Mouse (Mus musculus): Measurements from ENCODE around the gene Fbxo5. TPM values are rescaled to one million over a fixed set of nuclear protein-coding genes. Genes with fewer than 3 reads are reported as not detected.

The Fbxo5 gene
- polyA plus RNA-seq, 1 experiment from 2014 or later, result 6.2 TPM

- H3K9me3 ChIP-seq (ENCODE audit: control insufficient read depth, low read length), result no peaks in the 10 kb centered on the region
- 0 out of 2 replicates have a peak, but pooled peaks cover 8% of the 10 kb centered on the region for H3K36me3 ChIP-seq (ENCODE audit: control insufficient read depth, insufficient read depth, low read length)
- 0 out of 2 replicates have a peak overlapping the region, but pooled peaks have one; percentile 16 for H3K9ac ChIP-seq (replicated peaks; ENCODE audit: low read depth, low read length)
- ATAC-seq (ENCODE audit: low read depth), result no peak
- H3K4me1 ChIP-seq (ENCODE audit: control insufficient read depth, insufficient read depth, low read length), result peaks cover 15% of the 10 kb centered on the region
- WGBS, result 43% methylated on average over 6 of the region's 6 CpGs
- peak overlapping the region; percentile 20; the same call in 1 of the 2 replicates for H3K4me2 ChIP-seq (ENCODE audit: low read depth, low read length)
- H3K27ac ChIP-seq (ENCODE audit: low read depth, low read length), result no peak overlapping the region
- no peak overlapping the region for H3K4me3 ChIP-seq (ENCODE audit: low read depth, low read length)
- H3K27me3 ChIP-seq (ENCODE audit: control insufficient read depth, insufficient read depth, low read length), result no peaks in the 10 kb centered on the region
These were observed 2.5 kb downstream of the Fbxo5 start for GRCm38 (mm10) chr10:5802866-5803265.

GRCm38 (mm10) chr10:5800490-5800889 lies 4.9 kb downstream of the Fbxo5 start:
- H3K36me3 ChIP-seq (ENCODE audit: control insufficient read depth, insufficient read depth, low read length), result 0 out of 2 replicates have a peak, but pooled peaks cover 8% of the 10 kb centered on the region
- no peak overlapping the region for H3K4me2 ChIP-seq (ENCODE audit: low read depth, low read length)
- H3K4me3 ChIP-seq (ENCODE audit: low read depth, low read length), result no peak overlapping the region
- H3K9me3 ChIP-seq (ENCODE audit: control insufficient read depth, low read length), result no peaks in the 10 kb centered on the region
- H3K9ac ChIP-seq (replicated peaks; ENCODE audit: low read depth, low read length), result no peak overlapping the region
- H3K27ac ChIP-seq (ENCODE audit: low read depth, low read length), result no peak overlapping the region
- WGBS, result 89% methylated on average over 1 of the region's 1 CpGs
- H3K4me1 ChIP-seq (ENCODE audit: control insufficient read depth, insufficient read depth, low read length), result peaks cover 15% of the 10 kb centered on the region
- no peak for ATAC-seq (ENCODE audit: low read depth)
- H3K27me3 ChIP-seq (ENCODE audit: control insufficient read depth, insufficient read depth, low read length), result no peaks in the 10 kb centered on the region

- Histone ChIP-seq H3K36me3 (ENCODE audit: control insufficient read depth, insufficient read depth, low read length) (0 out of 2 replicates have a peak, but pooled peaks cover 8% of the 10 kb centered on the region), H3K4me2 (ENCODE audit: low read depth, low read length) (no peak overlapping the region), H3K27ac (ENCODE audit: low read depth, low read length) (no peak overlapping the region), H3K9me3 (ENCODE audit: control insufficient read depth, low read length) (no peaks in the 10 kb centered on the region), H3K4me1 (ENCODE audit: control insufficient read depth, insufficient read depth, low read length) (no peaks in the 10 kb centered on the region), H3K27me3 (ENCODE audit: control insufficient read depth, insufficient read depth, low read length) (no peaks in the 10 kb centered on the region), H3K4me3 (ENCODE audit: low read depth, low read length) (no peak overlapping the region), H3K9ac (replicated peaks; ENCODE audit: low read depth, low read length) (no peak overlapping the region)
- 82% methylated on average over 4 of the region's 4 CpGs for WGBS
- ATAC-seq (ENCODE audit: low read depth), result no peak
These were observed 7.3 kb downstream of the Fbxo5 start for GRCm38 (mm10) chr10:5798069-5798468.

GRCm38 (mm10) chr10:5790657-5791056 lies 14.7 kb downstream of the Fbxo5 start:
- no peak overlapping the region for H3K4me2 ChIP-seq (ENCODE audit: low read depth, low read length)
- no peak overlapping the region for H3K9ac ChIP-seq (replicated peaks; ENCODE audit: low read depth, low read length)
- no peaks in the 10 kb centered on the region for H3K27me3 ChIP-seq (ENCODE audit: control insufficient read depth, insufficient read depth, low read length)
- no peaks in the 10 kb centered on the region for H3K9me3 ChIP-seq (ENCODE audit: control insufficient read depth, low read length)
- WGBS, result 24% methylated on average over 12 of the region's 12 CpGs
- no peak overlapping the region for H3K4me3 ChIP-seq (ENCODE audit: low read depth, low read length)
- ATAC-seq (ENCODE audit: low read depth), result no peak
- H3K36me3 ChIP-seq (ENCODE audit: control insufficient read depth, insufficient read depth, low read length), result no peaks in the 10 kb centered on the region
- no peaks in the 10 kb centered on the region for H3K4me1 ChIP-seq (ENCODE audit: control insufficient read depth, insufficient read depth, low read length)
- H3K27ac ChIP-seq (ENCODE audit: low read depth, low read length), result no peak overlapping the region

DNA sequence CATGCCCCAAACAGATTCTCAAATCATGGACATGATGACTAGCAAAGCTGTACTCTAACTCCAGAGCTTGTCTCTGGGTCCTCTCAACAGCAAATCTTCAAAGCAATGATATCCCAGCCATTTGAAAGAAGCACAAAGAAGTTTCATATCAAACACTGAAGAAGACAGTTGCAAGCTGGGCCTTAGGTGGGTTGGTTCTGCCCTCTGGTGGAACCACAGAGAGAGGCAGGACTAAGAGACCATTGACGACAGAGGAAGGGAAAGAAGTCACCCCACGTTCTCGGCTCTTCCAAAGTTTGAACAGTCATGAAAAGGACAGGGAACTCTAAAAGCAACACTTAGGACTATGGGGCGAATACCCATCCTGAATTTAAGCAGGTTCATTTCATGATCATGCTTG lies 18.5 kb downstream of the Fbxo5 start:
- no peak overlapping the region for H3K9ac ChIP-seq (replicated peaks; ENCODE audit: low read depth, low read length)
- WGBS, result 26% methylated on average over 4 of the region's 4 CpGs

More for the DNA sequence above, 18.5 kb downstream of the Fbxo5 start:
- Histone ChIP-seq H3K36me3 (ENCODE audit: control insufficient read depth, insufficient read depth, low read length) (no peaks in the 10 kb centered on the region), H3K9me3 (ENCODE audit: control insufficient read depth, low read length) (no peaks in the 10 kb centered on the region), H3K4me2 (ENCODE audit: low read depth, low read length) (no peak overlapping the region), H3K27me3 (ENCODE audit: control insufficient read depth, insufficient read depth, low read length) (no peaks in the 10 kb centered on the region), H3K27ac (ENCODE audit: low read depth, low read length) (no peak overlapping the region), H3K4me1 (ENCODE audit: control insufficient read depth, insufficient read depth, low read length) (no peaks in the 10 kb centered on the region), H3K4me3 (ENCODE audit: low read depth, low read length) (no peak overlapping the region)
- peak; percentile 78; the same call in 1 of the 2 replicates for ATAC-seq (ENCODE audit: low read depth)

Other genes starting within 250 kb of the Fbxo5 start
- gene Myct1, start 211.8 kb downstream of the Fbxo5 start, polyA plus RNA-seq (2014; fragmentation: Nextera tagmentation; extraction: Ambion mirVana), result 0.88 and 1.0 TPM in 2 replicates
- 0.68 and 1.2 TPM in 2 replicates for gene Vip, start 166.4 kb downstream of the Fbxo5 start, polyA plus RNA-seq (2014; fragmentation: Nextera tagmentation; extraction: Ambion mirVana)
- 11.4 and 13.1 TPM in 2 replicates for gene Mtrf1l, start 18.3 kb upstream of the Fbxo5 start, polyA plus RNA-seq (2014; fragmentation: Nextera tagmentation; extraction: Ambion mirVana)
- 26.3 and 39.0 TPM in 2 replicates for gene Rgs17, start 116.8 kb upstream of the Fbxo5 start, polyA plus RNA-seq (2014; fragmentation: Nextera tagmentation; extraction: Ambion mirVana)